Comparison of ENCODE assay signal across 28 mouse cellular contexts in genomic region chr12:52688712-52689111, GRCm38 (mm10). TPM values are rescaled to one million over a fixed set of nuclear protein-coding genes. Genes with fewer than 3 reads are reported as not detected.
"Had no signal": no experiment of that assay in that cellular context is flagged by ENCODE, and none has a peak within 500 bp of the region (broad histone marks: within the 10 kb centered on the region; RNA-seq: fewer than 3 reads in every experiment).

No protein-coding gene starts in this region.

- ATAC-seq: forebrain, embryonic 13.5 days; forebrain, embryonic 14.5 days; forebrain, embryonic 15.5 days; forebrain, embryonic 16.5 days; forebrain, postnatal 0 days had no signal

- H3K27ac ChIP-seq: embryonic facial prominence, embryonic 10.5 days; embryonic facial prominence, embryonic 12.5 days; embryonic facial prominence, embryonic 13.5 days; embryonic facial prominence, embryonic 15.5 days; forebrain, embryonic 10.5 days; forebrain, embryonic 12.5 days; forebrain, embryonic 13.5 days; forebrain, embryonic 15.5 days; gastrocnemius, adult 2 months; heart, adult 2 months; heart, embryonic 10.5 days had no signal

- H3K27me3 ChIP-seq: embryonic facial prominence, embryonic 12.5 days; embryonic facial prominence, embryonic 13.5 days; embryonic facial prominence, embryonic 15.5 days; forebrain, embryonic 12.5 days; forebrain, embryonic 13.5 days; forebrain, embryonic 15.5 days had no signal

- H3K9ac ChIP-seq: embryonic facial prominence, embryonic 12.5 days; embryonic facial prominence, embryonic 13.5 days; embryonic facial prominence, embryonic 15.5 days; forebrain, embryonic 12.5 days; forebrain, embryonic 13.5 days; forebrain, embryonic 15.5 days; forebrain, postnatal 0 days had no signal

- H3K4me3 ChIP-seq: embryonic facial prominence, embryonic 10.5 days; embryonic facial prominence, embryonic 12.5 days; embryonic facial prominence, embryonic 13.5 days; embryonic facial prominence, embryonic 15.5 days; erythroblast, embryonic 14.5 days; forebrain, embryonic 10.5 days; forebrain, embryonic 12.5 days; forebrain, embryonic 13.5 days; forebrain, embryonic 15.5 days; gastrocnemius, adult 2 months; heart, adult 2 months; heart, embryonic 10.5 days had no signal

- DNase-seq: cerebellum, adult 9-10 months; cerebellum, adult 9-11 months; cerebellum, postnatal 10 days; cerebellum, postnatal 14 days; cerebellum, postnatal 25 days; cerebellum, postnatal 36 days; embryo, embryonic 11 days; forebrain, postnatal 0 days; gastrocnemius, adult 2 months; gastrocnemius, postnatal 10 days; gastrocnemius, postnatal 14 days; gastrocnemius, postnatal 25 days; gastrocnemius, postnatal 36 days; heart, adult 11 months; heart, adult 18-20 months; heart, adult 2 months had no signal

- H3K9me3 ChIP-seq: embryonic facial prominence, embryonic 10.5 days; embryonic facial prominence, embryonic 12.5 days; embryonic facial prominence, embryonic 13.5 days; embryonic facial prominence, embryonic 15.5 days; forebrain, embryonic 10.5 days; forebrain, embryonic 12.5 days; forebrain, embryonic 13.5 days; forebrain, embryonic 15.5 days; heart, embryonic 10.5 days had no signal

- H3K36me3 ChIP-seq: embryonic facial prominence, embryonic 10.5 days; embryonic facial prominence, embryonic 12.5 days; embryonic facial prominence, embryonic 13.5 days; embryonic facial prominence, embryonic 15.5 days; forebrain, embryonic 10.5 days; forebrain, embryonic 12.5 days; forebrain, embryonic 15.5 days; heart, embryonic 10.5 days had no signal

- H3K4me2 ChIP-seq: embryonic facial prominence, embryonic 12.5 days; embryonic facial prominence, embryonic 13.5 days; embryonic facial prominence, embryonic 15.5 days; forebrain, embryonic 12.5 days; forebrain, embryonic 13.5 days; forebrain, embryonic 15.5 days had no signal

- H3K4me1 ChIP-seq: embryonic facial prominence, embryonic 10.5 days; embryonic facial prominence, embryonic 12.5 days; forebrain, embryonic 12.5 days; forebrain, embryonic 13.5 days; forebrain, embryonic 15.5 days had no signal

RNA-seq across cellular contexts. Expression of gene Akap6, which starts 10.5 kb away (rescaled TPM):
- polyA plus RNA-seq: erythroblast, embryonic 14.5 days had no signal
